In genomic region chr12:24889371-24890051, GRCm38 (mm10) we compare ENCODE assay signal across 11 mouse cellular contexts. TPM values are rescaled to one million over a fixed set of nuclear protein-coding genes. Genes with fewer than 3 reads are reported as not detected.
DNase-seq lines count a peak whose midpoint lies in the region; ATAC-seq and TF ChIP-seq lines count a peak whose summit lies in the region.
"Had no signal": no experiment of that assay in that cellular context is flagged by ENCODE, and none has a peak within 500 bp of the region (broad histone marks: within the 10 kb centered on the region; RNA-seq: fewer than 3 reads in every experiment).

No protein-coding gene starts in this region.

- H3K4me1 ChIP-seq in heart, embryonic 11.5 days (ENCODE audit: control insufficient read depth, insufficient read depth, low read length) = peaks cover 26% of the 10 kb centered on the region
- H3K4me1 ChIP-seq in midbrain, embryonic 12.5 days = peaks cover 11% of the 10 kb centered on the region
- peaks cover 22% of the 10 kb centered on the region for H3K4me1 ChIP-seq in midbrain, embryonic 10.5 days
- H3K4me1 ChIP-seq in lung, embryonic 16.5 days (replicated peaks; ENCODE audit: control insufficient read depth, insufficient read depth, low read length) = peaks cover 11% of the 10 kb centered on the region
- no peaks in the 10 kb centered on the region; the same call in 1 of the 2 replicates for H3K4me1 ChIP-seq in stomach, postnatal 0 days (replicated peaks; ENCODE audit: control insufficient read depth, insufficient read depth)

- 51% methylated on average over 7 of the region's 7 CpGs for WGBS in heart, embryonic 11.5 days (ENCODE audit: insufficient replicate concordance)
- WGBS in midbrain, embryonic 12.5 days = 84% methylated on average over 7 of the region's 7 CpGs
- WGBS in midbrain, embryonic 10.5 days = 84% methylated on average over 7 of the region's 7 CpGs
- WGBS in lung, embryonic 16.5 days = 61% methylated on average over 7 of the region's 7 CpGs
- 75% methylated on average over 7 of the region's 7 CpGs for WGBS in stomach, postnatal 0 days

- H3K9ac ChIP-seq in heart, embryonic 11.5 days (ENCODE audit: low read depth, low read length) = peak overlapping the region; percentile 22; the same call in 1 of the 2 replicates
- no peak overlapping the region for H3K9ac ChIP-seq in midbrain, embryonic 12.5 days (replicated peaks)
- no peak overlapping the region for H3K9ac ChIP-seq in lung, embryonic 16.5 days (ENCODE audit: low read length)
- 0 out of 2 replicates have a peak overlapping the region, but pooled peaks have one; percentile 18 for H3K9ac ChIP-seq in stomach, postnatal 0 days (ENCODE audit: low read length)
- H3K9ac ChIP-seq: embryonic facial prominence, embryonic 15.5 days; limb, embryonic 13.5 days had no signal

- intact Hi-C loops in heart, postnatal 36 days (cut with DNase I) = no loop called here

- peak overlapping the region; percentile 41 for H3K27ac ChIP-seq in heart, embryonic 11.5 days (ENCODE audit: low read depth, low read length)
- H3K27ac ChIP-seq in midbrain, embryonic 12.5 days (replicated peaks) = 0 out of 2 replicates have a peak overlapping the region, but pooled peaks have one; percentile 5
- H3K27ac ChIP-seq in midbrain, embryonic 10.5 days (replicated peaks) = no peak overlapping the region
- H3K27ac ChIP-seq in lung, embryonic 16.5 days (ENCODE audit: low read length) = peak overlapping the region; percentile 56; the same call in 1 of the 2 replicates
- peak overlapping the region; percentile 86 for H3K27ac ChIP-seq in stomach, postnatal 0 days (replicated peaks)
- H3K27ac ChIP-seq: embryonic facial prominence, embryonic 15.5 days; limb, embryonic 13.5 days had no signal

- DNase-seq in heart, postnatal 36 days = no peak
- no peak for DNase-seq in midbrain, embryonic 10.5 days (ENCODE audit: low spot score)
- DNase-seq in stomach, postnatal 0 days (ENCODE audit: low spot score) = peak; percentile 66
- DNase-seq in cerebellum, postnatal 14 days = no peak
- DNase-seq: gastrocnemius, postnatal 10 days had no signal

- no peak overlapping the region for H3K4me2 ChIP-seq in heart, embryonic 11.5 days
- no peak overlapping the region for H3K4me2 ChIP-seq in midbrain, embryonic 12.5 days (replicated peaks)
- no peak overlapping the region for H3K4me2 ChIP-seq in lung, embryonic 16.5 days (ENCODE audit: low read depth, low read length)
- H3K4me2 ChIP-seq in stomach, postnatal 0 days (replicated peaks; ENCODE audit: low read depth) = no peak overlapping the region
- H3K4me2 ChIP-seq: embryonic facial prominence, embryonic 15.5 days; limb, embryonic 13.5 days had no signal

- no peak for TF ChIP-seq EP300 in stomach, postnatal 0 days (optimal IDR thresholded peaks at IDR 0.05)

- peak; percentile 56 for ATAC-seq in heart, embryonic 11.5 days (replicated peaks; ENCODE audit: insufficient number of reproducible peaks, low FRiP score, low TSS enrichment)
- no peak for ATAC-seq in midbrain, embryonic 12.5 days (ENCODE audit: low FRiP score, low read depth)
- ATAC-seq in lung, embryonic 16.5 days (ENCODE audit: low read depth) = peak; percentile 81
- ATAC-seq in stomach, postnatal 0 days (ENCODE audit: low FRiP score, low TSS enrichment) = peak; percentile 82
- no peak for ATAC-seq in activated CD4-positive, CD25-positive, alpha-beta regulatory T cell, adult 4 months

- H3K27me3 ChIP-seq in heart, embryonic 11.5 days (ENCODE audit: control insufficient read depth, insufficient read depth, low read length) = no peaks in the 10 kb centered on the region
- H3K27me3 ChIP-seq in midbrain, embryonic 12.5 days = no peaks in the 10 kb centered on the region
- no peaks in the 10 kb centered on the region for H3K27me3 ChIP-seq in midbrain, embryonic 10.5 days (ENCODE audit: low read depth, poor library complexity, severe bottlenecking)
- H3K27me3 ChIP-seq in lung, embryonic 16.5 days (ENCODE audit: control insufficient read depth, insufficient read depth, low read depth, low read length) = no peaks in the 10 kb centered on the region
- H3K27me3 ChIP-seq in stomach, postnatal 0 days (ENCODE audit: control insufficient read depth, insufficient read depth, low read length) = no peaks in the 10 kb centered on the region
- H3K27me3 ChIP-seq: embryonic facial prominence, embryonic 15.5 days; limb, embryonic 13.5 days had no signal

- TF ChIP-seq CTCF in stomach, postnatal 0 days (IDR thresholded peaks at IDR 0.05; ENCODE audit: low read depth) = no peak

- no peaks in the 10 kb centered on the region for H3K9me3 ChIP-seq in heart, embryonic 11.5 days (replicated peaks; ENCODE audit: control insufficient read depth, low read length)
- no peaks in the 10 kb centered on the region for H3K9me3 ChIP-seq in midbrain, embryonic 12.5 days
- no peaks in the 10 kb centered on the region for H3K9me3 ChIP-seq in midbrain, embryonic 10.5 days (replicated peaks)
- no peaks in the 10 kb centered on the region for H3K9me3 ChIP-seq in lung, embryonic 16.5 days (ENCODE audit: control insufficient read depth, low read length)
- H3K9me3 ChIP-seq in stomach, postnatal 0 days (ENCODE audit: control insufficient read depth, low read length) = no peaks in the 10 kb centered on the region
- H3K9me3 ChIP-seq: embryonic facial prominence, embryonic 15.5 days; limb, embryonic 13.5 days had no signal

- H3K4me3 ChIP-seq in heart, embryonic 11.5 days (ENCODE audit: low read depth, low read length) = no peak overlapping the region
- no peak overlapping the region for H3K4me3 ChIP-seq in midbrain, embryonic 12.5 days
- no peak overlapping the region for H3K4me3 ChIP-seq in midbrain, embryonic 10.5 days
- H3K4me3 ChIP-seq in lung, embryonic 16.5 days (ENCODE audit: low read length) = no peak overlapping the region
- no peak overlapping the region for H3K4me3 ChIP-seq in stomach, postnatal 0 days (ENCODE audit: low read depth, low read length)
- H3K4me3 ChIP-seq: embryonic facial prominence, embryonic 15.5 days; limb, embryonic 13.5 days had no signal

- H3K36me3 ChIP-seq in heart, embryonic 11.5 days (ENCODE audit: control insufficient read depth, insufficient read depth, low read length) = peaks cover 3% of the 10 kb centered on the region; the same call in 1 of the 2 replicates
- H3K36me3 ChIP-seq in midbrain, embryonic 12.5 days = peaks cover 26% of the 10 kb centered on the region
- H3K36me3 ChIP-seq in midbrain, embryonic 10.5 days = peaks cover 63% of the 10 kb centered on the region
- no peaks in the 10 kb centered on the region for H3K36me3 ChIP-seq in lung, embryonic 16.5 days (ENCODE audit: control insufficient read depth, insufficient read depth, low read length)
- H3K36me3 ChIP-seq in stomach, postnatal 0 days (ENCODE audit: control insufficient read depth, insufficient read depth, low read length) = no peaks in the 10 kb centered on the region

RNA-seq across cellular contexts. Expression of gene Mboat2, which starts 58.8 kb away (rescaled TPM):
- 39.1 and 40.1 TPM in 2 replicates for polyA plus RNA-seq in heart, embryonic 11.5 days (2014; fragmentation: Nextera tagmentation; extraction: Ambion mirVana)
- 10 to 100 TPM in 1 of 2 experiments, 1 to 10 TPM in 1; 9.7 to 11.0 TPM for total RNA-seq in heart, postnatal 36 days (2021)
- polyA plus RNA-seq in midbrain, embryonic 12.5 days (2016; fragmentation: Nextera tagmentation; extraction: Ambion mirVana) = 66.7 and 69.5 TPM in 2 replicates
- polyA plus RNA-seq in midbrain, embryonic 10.5 days (2016; fragmentation: Nextera tagmentation; extraction: Ambion mirVana) = 49.8 and 56.8 TPM in 2 replicates
- 39.0 and 42.1 TPM in 2 replicates for polyA plus RNA-seq in lung, embryonic 16.5 days (2015; fragmentation: Nextera tagmentation; extraction: Ambion mirVana)
- polyA plus RNA-seq in stomach, postnatal 0 days (2015; fragmentation: Nextera tagmentation; extraction: Ambion mirVana) = 91.8 and 96.2 TPM in 2 replicates
- polyA plus RNA-seq in activated CD4-positive, CD25-positive, alpha-beta regulatory T cell, adult 4 months (2017; shearing (Covaris generic)) = under 1 TPM in 1 of 2 experiments, not detected in 1; 0.27 TPM

Comparison
In these comparisons a context has a peak if more than half of its experiments do, and no peak if none do; other contexts are left out.
1. ATAC-seq: peak in heart, embryonic 11.5 days (single experiment), lung, embryonic 16.5 days (single experiment) and stomach, postnatal 0 days (single experiment); none in midbrain, embryonic 12.5 days (single experiment) and activated CD4-positive, CD25-positive, alpha-beta regulatory T cell, adult 4 months (single experiment).
2. H3K9ac ChIP-seq: peak in heart, embryonic 11.5 days (single experiment) and stomach, postnatal 0 days (single experiment); none in midbrain, embryonic 12.5 days (single experiment) and lung, embryonic 16.5 days (single experiment).
3. RNA of gene Mboat2, which starts 58.8 kb away (polyA plus RNA-seq): 91.8 to 96.2 TPM in stomach, postnatal 0 days, 66.7 to 69.5 TPM in midbrain, embryonic 12.5 days, 49.8 to 56.8 TPM in midbrain, embryonic 10.5 days, 39.0 to 42.1 TPM in lung, embryonic 16.5 days and 39.1 to 40.1 TPM in heart, embryonic 11.5 days; 0.27 TPM in activated CD4-positive, CD25-positive, alpha-beta regulatory T cell, adult 4 months; every median in the first group is over 10 times any median in the second.